Mouse (Mus musculus) thymus, postnatal 10 days (tissue): ENCODE results near the gene Hist1h2ad.
"Not testable (repeated sequence)": the region's sequence is repeated elsewhere in the genome, so short reads cannot be mapped to it uniquely, and the experiment has no call there.

ENCODE experiments used
- DNase-seq, 2 experiments: peaks; one replicate each; pipeline ENCODE4 v3.0.0; 2021; ENCODE audit warnings: low spot score in 2 of 2

The Hist1h2ad gene

GRCm38 (mm10) chr13:23562699-23563462 is 11.3 kb upstream of the Hist1h2ad start:
- DNase-seq, result peak in 1 of 2 experiments; percentile 26

GRCm38 (mm10) chr13:23564482-23564881 is 9.7 kb upstream of the Hist1h2ad start:
- DNase-seq, result no peak

DNA sequence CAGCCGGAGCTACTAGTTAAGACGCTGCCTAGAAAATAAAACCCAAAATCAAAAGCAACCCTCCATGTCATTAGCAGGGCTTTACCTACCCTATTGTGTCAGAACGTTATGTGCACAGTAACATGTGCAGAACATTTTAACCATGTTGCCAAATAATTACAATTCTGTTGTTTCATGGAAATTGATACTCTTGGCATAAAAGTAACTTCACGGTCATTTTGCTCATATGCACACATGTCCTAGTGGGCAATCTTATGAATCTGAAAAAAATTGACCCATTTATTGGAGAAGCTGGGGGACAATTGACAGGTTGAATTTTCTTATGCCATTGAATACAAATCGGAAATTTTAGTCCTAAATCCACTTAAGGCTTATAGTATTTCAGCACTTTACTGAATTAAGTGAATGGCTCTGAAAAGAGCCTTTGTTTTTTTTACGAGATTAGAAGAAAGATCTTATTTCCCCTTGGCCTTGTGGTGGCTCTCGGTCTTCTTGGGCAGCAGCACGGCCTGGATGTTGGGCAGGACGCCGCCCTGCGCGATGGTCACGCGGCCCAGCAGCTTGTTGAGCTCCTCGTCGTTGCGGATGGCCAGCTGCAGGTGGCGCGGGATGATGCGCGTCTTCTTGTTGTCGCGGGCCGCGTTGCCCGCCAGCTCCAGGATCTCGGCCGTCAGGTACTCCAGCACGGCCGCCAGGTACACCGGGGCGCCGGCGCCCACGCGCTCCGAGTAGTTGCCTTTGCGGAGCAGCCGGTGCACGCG is 3.7 kb upstream of the Hist1h2ad start:
- not testable (repeated sequence) for DNase-seq

GRCm38 (mm10) chr13:23571022-23571503 is 3.1 kb upstream of the Hist1h2ad start, which contains the start of the genes Hist1h2ae and Hist1h2bg:
Gene Hist1h2ae, minus strand, starts transcription at chr13:23571220.
Gene Hist1h2bg, plus strand, starts transcription at chr13:23571396.
- peak; percentile 76 to 78 for DNase-seq

GRCm38 (mm10) chr13:23571504-23572217 is 2.5 kb upstream of the Hist1h2ad start:
- DNase-seq, result not testable (repeated sequence)

DNA sequence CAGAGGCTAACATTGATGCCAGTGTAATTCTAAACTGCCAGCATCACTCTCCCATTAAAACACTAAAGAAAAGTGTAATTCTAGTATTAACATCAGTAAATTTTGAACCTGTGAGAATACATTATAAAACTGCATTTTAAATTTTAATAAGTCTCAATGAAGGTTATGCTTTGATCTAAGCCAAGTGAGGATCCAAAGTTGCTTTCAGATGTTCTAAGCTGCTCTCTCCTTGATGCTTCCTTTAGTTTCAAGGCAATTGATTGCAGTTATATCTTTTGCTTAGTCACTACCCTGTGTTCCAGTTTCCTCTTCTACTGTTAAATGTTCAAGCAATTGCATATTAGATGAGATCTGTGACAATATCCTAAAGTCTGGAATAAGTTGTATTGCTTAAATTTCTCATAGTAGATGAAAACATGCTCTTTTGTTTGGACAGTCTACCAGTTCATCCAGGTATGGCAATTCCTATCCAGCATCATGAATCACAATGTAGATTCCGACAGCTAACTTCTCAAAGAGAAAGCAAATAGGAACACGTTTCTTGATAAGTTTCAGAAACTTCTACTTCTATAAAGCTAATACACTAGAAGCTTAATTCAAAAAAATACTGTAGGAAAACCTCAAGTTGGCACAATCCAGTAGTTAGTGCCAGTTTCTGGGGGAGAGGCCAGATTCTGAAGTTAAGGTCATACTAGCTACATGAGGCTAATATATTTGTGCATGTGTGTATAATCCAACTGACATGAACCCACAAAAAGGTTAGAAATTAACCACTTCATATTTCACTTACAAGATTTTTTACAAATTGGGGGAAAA is 1.8 kb upstream of the Hist1h2ad start:
- no peak for DNase-seq

- not testable (repeated sequence) for DNase-seq
These were observed 915 bp upstream of the Hist1h2ad start for GRCm38 (mm10) chr13:23573034-23573897.

- DNase-seq, result not testable (repeated sequence)
These were observed 477 bp downstream of the Hist1h2ad start for GRCm38 (mm10) chr13:23574546-23575170.

DNA sequence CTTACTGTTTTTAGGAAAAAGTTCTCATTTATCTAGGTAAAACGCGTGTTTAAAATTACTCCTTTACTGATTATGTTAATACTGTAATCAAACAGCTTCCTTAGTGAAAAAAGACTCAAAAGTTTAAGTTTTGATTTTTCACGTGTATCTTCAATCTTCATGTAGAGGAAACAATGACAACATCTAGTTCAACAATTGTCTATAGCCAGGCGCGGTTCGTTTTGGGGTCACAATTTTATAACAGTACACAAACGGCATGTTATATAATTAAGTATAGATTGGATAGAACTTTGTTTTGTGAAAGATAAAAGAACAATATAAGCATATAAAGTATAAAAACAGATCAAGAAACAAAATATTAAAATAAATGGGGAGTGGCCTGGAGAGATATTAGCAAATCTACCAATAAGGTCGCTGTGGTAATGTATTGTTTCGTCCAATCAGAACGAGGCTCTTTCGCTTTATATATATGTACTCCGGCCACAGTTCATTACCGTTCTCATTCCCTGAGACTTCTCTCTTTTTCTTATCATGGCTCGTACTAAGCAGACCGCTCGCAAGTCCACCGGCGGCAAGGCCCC is 1.2 kb downstream of the Hist1h2ad start, which contains the start of gene Hist1h3d:
Gene Hist1h3d, plus strand, starts transcription at position 493 of the 581 bp plus-strand sequence.
- DNase-seq, result peak in 1 of 2 experiments; percentile 60

DNA sequence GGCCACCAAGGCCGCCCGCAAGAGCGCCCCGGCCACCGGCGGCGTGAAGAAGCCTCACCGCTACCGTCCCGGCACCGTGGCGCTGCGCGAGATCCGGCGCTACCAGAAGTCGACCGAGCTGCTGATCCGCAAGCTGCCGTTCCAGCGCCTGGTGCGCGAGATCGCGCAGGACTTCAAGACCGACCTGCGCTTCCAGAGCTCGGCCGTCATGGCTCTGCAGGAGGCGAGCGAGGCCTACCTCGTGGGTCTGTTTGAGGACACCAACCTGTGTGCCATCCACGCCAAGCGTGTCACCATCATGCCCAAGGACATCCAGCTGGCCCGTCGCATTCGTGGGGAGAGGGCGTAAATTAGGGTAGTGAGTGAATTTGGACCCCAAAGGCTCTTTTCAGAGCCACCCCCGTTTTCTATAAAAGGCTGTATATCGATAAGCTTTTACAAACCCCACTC is 1.7 kb downstream of the Hist1h2ad start:
- not testable (repeated sequence) for DNase-seq

DNA sequence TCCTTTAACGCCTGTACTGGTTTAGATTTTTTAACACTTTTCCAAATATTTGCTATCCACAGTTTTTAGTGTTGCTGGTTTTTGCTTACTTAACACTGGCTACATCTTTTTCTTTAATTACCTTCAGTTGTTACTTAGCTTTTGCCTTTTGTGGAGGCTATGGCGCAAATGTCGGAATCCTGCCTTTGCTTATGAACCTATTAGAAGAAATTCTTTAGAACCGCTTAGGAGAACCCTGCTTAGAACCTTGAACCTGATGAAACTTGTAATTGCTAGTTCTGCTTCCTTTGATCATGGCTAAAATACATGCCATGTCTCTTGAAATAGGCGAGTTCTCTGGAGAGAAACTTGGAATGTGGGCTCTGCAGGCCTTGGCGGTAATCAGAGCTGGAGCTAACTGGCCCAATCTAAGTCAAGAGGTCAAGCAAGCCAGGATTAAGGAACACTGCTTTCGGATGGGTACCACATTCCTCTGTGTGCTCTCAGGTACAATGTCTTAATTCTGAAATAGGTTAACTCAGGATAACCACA is 2.2 kb downstream of the Hist1h2ad start:
- no peak for DNase-seq

- no peak for DNase-seq
These were observed 2.9 kb downstream of the Hist1h2ad start for GRCm38 (mm10) chr13:23576906-23577639.

GRCm38 (mm10) chr13:23577835-23578234 is 3.7 kb downstream of the Hist1h2ad start:
- DNase-seq, result no peak

DNA sequence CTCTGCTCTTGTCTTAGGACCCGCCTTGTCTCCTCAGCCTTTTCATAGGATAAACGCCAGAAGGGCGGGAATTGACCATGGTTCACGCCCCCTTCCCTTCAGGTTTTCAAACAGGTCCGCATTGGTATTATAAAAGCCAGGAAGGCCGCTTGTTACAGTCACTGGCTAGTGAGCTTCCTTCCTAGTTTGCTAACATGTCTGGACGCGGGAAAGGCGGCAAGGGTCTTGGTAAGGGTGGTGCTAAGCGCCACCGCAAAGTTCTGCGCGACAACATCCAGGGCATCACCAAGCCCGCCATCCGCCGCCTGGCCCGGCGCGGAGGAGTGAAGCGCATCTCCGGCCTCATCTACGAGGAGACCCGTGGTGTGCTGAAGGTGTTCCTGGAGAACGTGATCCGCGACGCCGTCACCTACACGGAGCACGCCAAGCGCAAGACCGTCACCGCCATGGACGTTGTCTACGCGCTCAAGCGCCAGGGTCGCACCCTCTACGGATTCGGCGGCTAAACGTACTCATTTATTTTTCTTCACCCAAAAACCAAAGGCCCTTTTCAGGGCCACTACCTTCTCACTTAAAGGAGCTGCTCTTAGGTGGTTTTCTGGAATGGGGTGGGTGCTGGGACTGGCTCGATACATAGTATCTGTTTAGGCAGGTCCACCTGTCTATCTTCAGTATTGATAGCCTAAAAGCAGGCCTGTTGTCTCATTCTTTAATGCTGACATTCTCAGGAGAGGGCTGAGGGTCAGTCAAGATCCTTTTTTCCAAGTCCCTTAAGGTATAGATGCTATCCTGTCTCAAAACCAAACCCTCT is 7.4 kb downstream of the Hist1h2ad start, which contains the start of gene Hist1h4d:
Gene Hist1h4d, plus strand, starts transcription at position 191 of the 811 bp plus-strand sequence.
- DNase-seq, result peak; percentile 96 to 97

DNA sequence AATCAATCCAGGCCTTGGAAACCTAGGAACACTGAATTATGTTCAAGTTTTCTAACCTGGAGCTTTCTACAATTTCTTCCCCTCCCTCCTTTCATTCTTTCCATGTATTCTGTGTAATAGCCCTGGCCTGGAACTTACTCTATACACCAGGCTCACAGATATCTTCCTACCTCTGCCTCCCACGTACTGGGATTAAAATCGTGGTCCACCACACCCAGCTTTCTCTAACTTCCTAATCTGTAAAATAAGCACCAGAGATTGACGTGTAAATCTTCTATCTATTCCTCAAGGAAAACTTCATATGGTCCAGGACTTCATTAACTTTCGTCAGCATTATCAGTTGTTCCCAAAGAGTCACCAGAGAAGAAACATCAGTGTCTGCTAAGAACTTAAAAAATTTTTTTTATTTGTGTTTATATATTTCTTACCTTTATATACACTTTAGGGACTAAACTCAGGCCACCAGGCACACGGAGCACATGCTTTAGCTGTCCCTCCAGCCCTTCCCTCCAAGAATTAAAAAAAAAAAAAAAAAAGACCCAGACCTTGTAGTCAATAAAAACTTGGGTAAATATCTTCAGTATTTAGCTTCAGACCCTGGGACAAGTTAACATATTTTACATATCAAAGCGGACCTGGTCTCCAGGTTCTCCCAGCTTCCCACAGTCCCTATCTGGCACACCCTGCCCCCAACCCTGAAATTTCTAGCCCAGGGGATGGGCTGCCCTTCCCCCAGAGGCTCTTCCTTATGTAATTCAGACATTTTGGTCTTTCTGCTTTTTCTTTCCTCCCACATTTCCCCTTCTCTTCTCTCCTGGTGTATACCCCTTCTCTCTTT is 8.3 kb downstream of the Hist1h2ad start:
- DNase-seq, result no peak
